ENCODE assay signal across 10 mouse cellular contexts in the genomic region with DNA sequence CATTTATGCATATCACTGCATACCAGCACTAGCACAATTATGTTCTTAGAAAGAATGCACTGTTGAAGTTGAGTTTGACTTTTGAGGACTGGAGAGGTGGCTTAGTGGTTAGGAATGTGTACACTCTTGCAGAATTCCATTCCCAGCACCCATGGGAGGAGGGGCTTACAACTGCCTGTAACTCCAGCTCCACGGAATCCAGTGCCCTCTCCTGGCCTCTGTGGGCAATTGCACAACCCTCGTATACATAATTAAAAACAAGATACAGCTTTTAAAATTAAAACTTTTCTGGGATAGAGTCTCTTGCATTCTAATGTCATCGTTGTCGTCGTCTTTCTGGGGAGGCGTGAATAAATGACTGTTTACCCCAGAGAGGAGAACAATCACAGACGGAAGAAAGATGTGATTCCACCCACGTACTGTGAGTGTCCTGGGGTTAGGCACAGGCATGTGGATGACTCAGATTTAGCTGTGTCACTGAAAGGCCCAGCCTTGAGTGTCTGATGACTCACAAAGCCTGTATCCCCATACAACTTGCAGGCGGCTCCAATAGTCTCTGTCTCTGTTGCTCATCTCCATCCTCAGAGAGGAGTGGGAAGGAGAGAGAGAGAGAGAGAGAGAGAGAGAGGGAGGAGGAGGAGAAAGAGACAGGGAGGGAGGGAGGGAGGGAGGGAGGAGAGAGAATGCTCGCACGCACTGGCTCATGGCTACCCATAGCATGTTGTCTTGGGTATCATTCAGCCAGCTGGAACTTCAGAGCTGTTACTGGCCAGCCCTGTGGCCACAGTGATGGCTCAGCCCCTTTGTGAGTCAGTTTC. TPM values are rescaled to one million over a fixed set of nuclear protein-coding genes. Genes with fewer than 3 reads are reported as not detected.
DNase-seq lines count a peak whose midpoint lies in the region; ATAC-seq lines count a peak whose summit lies in the region.
"Had no signal": no experiment of that assay in that cellular context is flagged by ENCODE, and none has a peak within 500 bp of the region (broad histone marks: within the 10 kb centered on the region; RNA-seq: fewer than 3 reads in every experiment).

No protein-coding gene starts in this region.

- H3K9ac ChIP-seq in liver, embryonic 11.5 days (ENCODE audit: low read depth, low read length): no peak overlapping the region
- H3K9ac ChIP-seq in liver, embryonic 12.5 days: no peak overlapping the region

- no peaks in the 10 kb centered on the region for H3K4me1 ChIP-seq in liver, embryonic 11.5 days (replicated peaks; ENCODE audit: control insufficient read depth, insufficient read depth, low read length)
- H3K4me1 ChIP-seq in liver, embryonic 12.5 days: no peaks in the 10 kb centered on the region

- intact Hi-C loops in gastrocnemius, postnatal 14 days (cut with DNase I; ENCODE audit: low total_unique reads): no loop called here

- H3K9me3 ChIP-seq in liver, embryonic 11.5 days (ENCODE audit: control insufficient read depth, low read length): no peaks in the 10 kb centered on the region
- 0 out of 2 replicates have a peak, but pooled peaks cover 2% of the 10 kb centered on the region for H3K9me3 ChIP-seq in liver, embryonic 12.5 days (replicated peaks)

- H3K27me3 ChIP-seq in liver, embryonic 11.5 days (replicated peaks; ENCODE audit: control insufficient read depth, insufficient read depth, low read length): no peaks in the 10 kb centered on the region
- H3K27me3 ChIP-seq in liver, embryonic 12.5 days (replicated peaks): no peaks in the 10 kb centered on the region

- H3K36me3 ChIP-seq in liver, embryonic 11.5 days (ENCODE audit: control insufficient read depth, insufficient read depth, low read length): no peaks in the 10 kb centered on the region
- H3K36me3 ChIP-seq in liver, embryonic 12.5 days: no peaks in the 10 kb centered on the region

- H3K27ac ChIP-seq in liver, embryonic 11.5 days (ENCODE audit: low read depth, low read length): no peak overlapping the region
- no peak overlapping the region for H3K27ac ChIP-seq in liver, embryonic 12.5 days

- no peak overlapping the region for H3K4me3 ChIP-seq in liver, embryonic 11.5 days (ENCODE audit: low read depth, low read length)
- no peak overlapping the region for H3K4me3 ChIP-seq in liver, embryonic 12.5 days

- no peak for DNase-seq in liver, embryonic 11.5 days (ENCODE audit: low spot score)
- DNase-seq in ES-CJ7 (ENCODE audit: low read depth, low spot score): peak; percentile 92
- peak; percentile 76 for DNase-seq in adrenal gland, adult 8-10 months
- DNase-seq in left cerebral cortex, adult 9 months (ENCODE audit: low spot score in 2 of 2): peak; percentile 43 to 73
- DNase-seq in kidney, postnatal 10 days: no peak
- DNase-seq in thymus, postnatal 36 days: no peak
- no peak for DNase-seq in gastrocnemius, postnatal 14 days
- DNase-seq: kidney, adult 8-10 months had no signal

- ATAC-seq in liver, embryonic 11.5 days (replicated peaks; ENCODE audit: low FRiP score): peak; percentile 16; the same call in 1 of the 2 replicates
- ATAC-seq in liver, embryonic 12.5 days: no peak

- no peak overlapping the region for H3K4me2 ChIP-seq in liver, embryonic 11.5 days
- no peak overlapping the region for H3K4me2 ChIP-seq in liver, embryonic 12.5 days

- 67% methylated on average over 11 of the region's 11 CpGs for WGBS in liver, embryonic 11.5 days
- WGBS in liver, embryonic 12.5 days (ENCODE audit: insufficient replicate concordance): 65% methylated on average over 11 of the region's 11 CpGs

RNA-seq across cellular contexts. Expression of a gene that starts 41.1 kb away (rescaled TPM):
- polyA plus RNA-seq in liver, embryonic 11.5 days (2014; fragmentation: Nextera tagmentation; extraction: Ambion mirVana): 75.9 and 78.1 TPM in 2 replicates
- polyA plus RNA-seq in liver, embryonic 12.5 days (2016; fragmentation: Nextera tagmentation; extraction: Ambion mirVana): 53.6 and 57.9 TPM in 2 replicates
- 100 to 1,000 TPM; 216 to 293 (median 285) TPM for total RNA-seq in adrenal gland, adult 8-10 months (2022)
- 100 to 1,000 TPM; 171 to 173 TPM for total RNA-seq in gastrocnemius, postnatal 14 days (2021)

RNA-seq across cellular contexts. Expression of a gene that starts 41.8 kb away (rescaled TPM):
- polyA plus RNA-seq in liver, embryonic 11.5 days (2014; fragmentation: Nextera tagmentation; extraction: Ambion mirVana): 10.2 and 10.4 TPM in 2 replicates
- polyA plus RNA-seq in liver, embryonic 12.5 days (2016; fragmentation: Nextera tagmentation; extraction: Ambion mirVana): 8.5 and 9.8 TPM in 2 replicates
- 10 to 100 TPM; 16.0 to 20.6 (median 18.0) TPM for total RNA-seq in adrenal gland, adult 8-10 months (2022)
- 1 to 10 TPM; 1.5 to 1.8 TPM for total RNA-seq in gastrocnemius, postnatal 14 days (2021)

RNA-seq across cellular contexts. Expression of a gene that starts 53.5 kb away (rescaled TPM):
- 0.08 TPM in 1 of 2 replicates, not detected in the other for polyA plus RNA-seq in liver, embryonic 11.5 days (2014; fragmentation: Nextera tagmentation; extraction: Ambion mirVana)
- 0.05 TPM in 1 of 2 replicates, not detected in the other for polyA plus RNA-seq in liver, embryonic 12.5 days (2016; fragmentation: Nextera tagmentation; extraction: Ambion mirVana)
- 10 to 100 TPM in 2 of 4 experiments, 1 to 10 TPM in 2; 3.8 to 19.2 (median 11.4) TPM for total RNA-seq in adrenal gland, adult 8-10 months (2022)
- total RNA-seq in gastrocnemius, postnatal 14 days (2021): under 1 TPM; 0.27 to 0.38 TPM
- total RNA-seq: common myeloid progenitor, adult 5-6 weeks had no signal

Comparison
In these comparisons a context has a peak if more than half of its experiments do, and no peak if none do; other contexts are left out.
1. DNase-seq: peak in ES-CJ7 (single experiment), adrenal gland, adult 8-10 months (single experiment) and left cerebral cortex, adult 9 months (2 of 2); none in liver, embryonic 11.5 days (single experiment), kidney, postnatal 10 days (single experiment), thymus, postnatal 36 days (0 of 2) and gastrocnemius, postnatal 14 days (single experiment).
2. RNA of a gene that starts 41.8 kb away (total RNA-seq): 16.0 to 20.6 TPM in adrenal gland, adult 8-10 months; 1.5 to 1.8 TPM in gastrocnemius, postnatal 14 days; every median in the first group is over 4 times any median in the second.